Mouse (Mus musculus) naive thymus-derived CD4-positive, alpha-beta T cell, adult 5 months (primary cell): ENCODE results near the gene Ces1f. TPM values are rescaled to one million over a fixed set of nuclear protein-coding genes. Genes with fewer than 3 reads are reported as not detected.

Source experiments
- polyA plus RNA-seq: library from polyadenylated mRNA; unstranded; fragments of 100-300 nt; shearing (Covaris generic); gene quantifications from one replicate; pipeline ENCODE4 v1.2.1, GENCODE M21; 2017

Ces1f gene
- not detected for polyA plus RNA-seq

DNA sequence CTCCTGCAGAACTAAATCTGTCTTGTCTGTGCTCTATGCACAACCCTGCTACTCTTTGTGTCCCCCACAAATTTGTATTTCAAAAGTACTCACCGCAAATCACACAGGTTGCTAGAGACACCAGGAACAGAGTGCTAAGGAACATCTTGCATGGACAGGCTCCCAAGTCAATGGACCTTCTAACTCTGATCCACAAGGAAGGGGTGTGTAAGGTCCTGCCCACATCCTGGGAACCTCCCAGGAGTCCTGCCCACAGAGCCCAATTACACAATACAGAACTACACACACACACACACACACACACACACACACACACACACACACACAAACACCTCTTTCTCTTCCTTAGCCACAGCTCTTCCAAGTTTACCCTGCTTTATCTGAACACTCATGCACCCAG is at the start of gene Ces1f:
Ces1f (minus strand) TSS at position 192 of the 400 bp plus-strand sequence.

GRCm38 (mm10) chr8:93229446-93229845 is 50.1 kb downstream of the Ces1f start, which contains the start of gene Ces1e:
Gene Ces1e, minus strand, starts transcription at chr8:93229619.

Other genes with a start within 250 kb of the Ces1f start
- gene Ces1a, start 231.6 kb downstream of the Ces1f start, polyA plus RNA-seq, result not detected
- gene Ces1b, start 199.7 kb downstream of the Ces1f start, polyA plus RNA-seq, result not detected
- not detected for gene Ces1c, start 148.5 kb downstream of the Ces1f start, polyA plus RNA-seq
- gene Ces1d, start 81.9 kb downstream of the Ces1f start, polyA plus RNA-seq, result not detected
- gene Ces1e, start 50.1 kb downstream of the Ces1f start, polyA plus RNA-seq, result not detected
- gene Ces1g, start 57.6 kb upstream of the Ces1f start, polyA plus RNA-seq, result not detected
- gene Ces1h, start 100.0 kb upstream of the Ces1f start, polyA plus RNA-seq, result not detected